Mouse (Mus musculus): Measurements from ENCODE around the gene Bcas3.

Bcas3 gene

GRCm38 (mm10) chr11:85352539-85353380 lies at the start of gene Bcas3:
Gene Bcas3 (plus strand): TSS chr11:85353167.
- DNase-seq (ENCODE audit: extremely low spot score, low read depth, low spot score): peak; percentile 93

GRCm38 (mm10) chr11:85306577-85307260 lies 46.2 kb upstream of the Bcas3 start:
- no peak for DNase-seq (ENCODE audit: extremely low spot score, low read depth, low spot score)

DNA sequence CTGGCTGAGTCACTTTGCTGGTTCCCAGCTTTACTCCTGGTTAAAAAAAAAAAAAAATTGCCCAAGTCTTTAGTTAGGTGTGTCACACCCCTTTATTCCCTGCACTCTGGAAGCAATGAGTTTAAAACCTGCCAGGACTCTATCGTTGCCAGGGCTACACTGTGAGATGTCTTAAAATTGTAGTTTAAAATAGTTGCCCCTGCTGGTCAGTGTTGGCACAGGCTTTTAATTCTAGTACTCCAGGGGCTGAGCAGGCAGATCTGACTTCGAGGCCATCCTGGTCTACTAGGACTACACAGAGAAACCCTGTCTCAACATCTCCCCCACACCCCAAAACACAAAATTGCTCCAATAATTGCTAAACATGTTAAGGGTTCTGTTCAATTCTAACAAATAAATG lies 44.2 kb upstream of the Bcas3 start:
- no peak for DNase-seq (ENCODE audit: extremely low spot score, low read depth, low spot score)

- no peak for DNase-seq (ENCODE audit: extremely low spot score, low read depth, low spot score)
Measured at GRCm38 (mm10) chr11:85310407-85310712, 42.6 kb upstream of the Bcas3 start.

DNA sequence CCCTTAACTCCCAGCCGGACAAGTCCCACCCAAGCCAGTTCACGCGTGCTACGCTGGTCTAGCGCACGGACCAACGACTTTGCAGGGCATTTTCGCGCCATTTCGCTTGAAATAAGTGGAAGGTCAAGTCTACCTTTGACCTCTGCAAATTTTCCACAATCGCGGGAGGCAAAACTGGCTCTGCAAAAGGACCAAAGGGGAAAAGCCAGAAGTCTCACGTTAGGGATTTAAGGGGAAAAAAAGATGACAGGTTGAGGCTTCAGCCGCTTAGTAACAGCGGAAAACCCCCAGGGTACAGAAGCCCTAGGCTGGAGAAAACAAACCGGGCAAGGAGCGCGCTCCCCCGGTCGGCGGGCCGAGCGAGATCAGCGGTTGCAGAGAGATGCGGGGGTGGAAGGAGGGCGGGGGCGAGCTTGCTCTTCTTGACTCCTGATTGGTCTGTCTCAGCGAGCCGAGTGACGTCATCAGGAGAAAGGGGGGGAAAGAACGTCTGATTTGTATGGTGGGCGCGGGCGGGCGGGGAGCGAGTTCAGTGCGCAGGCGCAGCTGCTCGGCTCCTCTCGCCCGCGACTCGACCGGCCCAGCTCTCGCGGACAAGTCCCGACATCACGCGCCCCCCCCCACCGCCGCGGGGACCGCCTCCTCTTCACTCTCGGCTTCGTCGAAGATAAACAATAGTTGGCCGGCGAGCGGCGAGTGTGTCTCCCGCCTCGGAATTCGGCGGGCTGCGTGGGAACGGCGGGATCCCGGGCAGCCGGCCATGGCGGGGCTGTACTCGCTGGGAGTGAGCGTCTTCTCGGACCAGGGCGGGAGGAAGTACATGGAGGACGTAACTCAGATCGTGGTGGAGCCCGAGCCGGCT lies 42.0 kb upstream of the Bcas3 start, which contains the start of gene Ppm1d:
Gene Ppm1d, plus strand, starts transcription at position 532 of the 862 bp plus-strand sequence.
- DNase-seq (ENCODE audit: extremely low spot score, low read depth, low spot score): peak; percentile 99

- DNase-seq (ENCODE audit: extremely low spot score, low read depth, low spot score): no peak
Measured at GRCm38 (mm10) chr11:85311645-85312490, 41.1 kb upstream of the Bcas3 start.

DNA sequence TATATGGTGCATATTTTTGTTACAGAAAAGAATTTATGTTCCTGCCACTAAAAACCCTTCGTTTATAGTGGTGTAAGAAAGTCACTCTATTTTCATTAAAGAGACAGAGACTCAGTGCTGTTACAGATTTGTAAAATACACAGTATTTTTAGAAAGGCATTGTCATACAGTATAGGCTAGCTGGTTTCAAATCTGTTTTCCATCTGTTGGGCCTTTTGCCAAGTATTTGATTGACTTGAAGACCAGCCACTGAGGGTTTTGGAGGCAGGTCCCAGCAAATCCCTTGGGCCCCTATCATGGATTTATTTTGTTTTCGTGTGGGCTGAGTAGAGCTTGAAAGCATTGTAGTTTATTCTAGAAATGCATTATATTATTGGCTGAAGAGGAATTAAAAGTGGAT lies 40.1 kb upstream of the Bcas3 start:
- DNase-seq (ENCODE audit: extremely low spot score, low read depth, low spot score): no peak

- DNase-seq (ENCODE audit: extremely low spot score, low read depth, low spot score): no peak
Measured at GRCm38 (mm10) chr11:85313361-85313760, 39.6 kb upstream of the Bcas3 start.

- DNase-seq (ENCODE audit: extremely low spot score, low read depth, low spot score): no peak
Measured at GRCm38 (mm10) chr11:85323567-85324330, 29.2 kb upstream of the Bcas3 start.

- DNase-seq (ENCODE audit: extremely low spot score, low read depth, low spot score): no peak
Measured at GRCm38 (mm10) chr11:85328717-85329116, 24.2 kb upstream of the Bcas3 start.

DNA sequence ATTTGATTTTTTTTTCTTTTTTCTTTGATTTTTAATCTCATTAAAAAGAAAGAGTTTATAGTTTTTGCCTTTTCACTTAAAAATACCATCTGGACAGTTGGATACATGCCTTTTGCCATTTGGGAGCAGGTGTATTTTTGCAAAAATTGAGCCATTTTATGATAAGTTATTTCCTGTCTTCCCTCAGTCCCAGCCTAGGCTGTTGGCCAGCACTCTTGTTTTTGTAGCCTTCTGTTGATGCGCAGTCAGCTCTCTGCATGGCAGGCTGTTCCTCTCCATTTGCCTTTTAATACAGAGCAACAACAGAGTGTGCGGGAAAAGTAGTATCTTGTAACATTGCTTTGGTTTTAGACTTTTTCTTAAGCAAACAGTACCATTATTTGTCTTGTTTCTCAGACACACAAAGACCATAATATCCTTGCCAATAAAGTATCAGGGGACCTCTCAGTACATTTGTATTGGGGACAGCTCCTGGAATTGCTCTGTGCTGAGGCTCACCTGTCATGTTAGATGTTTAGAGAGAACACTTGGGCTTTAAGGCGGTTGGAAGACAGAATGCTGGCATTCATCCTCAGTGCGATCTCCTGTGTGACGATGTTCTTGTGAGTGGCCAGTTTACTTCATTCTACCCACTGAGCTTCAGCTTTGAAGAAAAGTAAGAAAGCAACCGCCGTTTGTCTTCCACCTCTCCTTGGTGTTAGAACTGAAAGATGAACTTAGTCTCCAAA lies 23.6 kb upstream of the Bcas3 start:
- no peak for DNase-seq (ENCODE audit: extremely low spot score, low read depth, low spot score)

- no peak for DNase-seq (ENCODE audit: extremely low spot score, low read depth, low spot score)
Measured at GRCm38 (mm10) chr11:85334778-85335177, 18.2 kb upstream of the Bcas3 start.

DNA sequence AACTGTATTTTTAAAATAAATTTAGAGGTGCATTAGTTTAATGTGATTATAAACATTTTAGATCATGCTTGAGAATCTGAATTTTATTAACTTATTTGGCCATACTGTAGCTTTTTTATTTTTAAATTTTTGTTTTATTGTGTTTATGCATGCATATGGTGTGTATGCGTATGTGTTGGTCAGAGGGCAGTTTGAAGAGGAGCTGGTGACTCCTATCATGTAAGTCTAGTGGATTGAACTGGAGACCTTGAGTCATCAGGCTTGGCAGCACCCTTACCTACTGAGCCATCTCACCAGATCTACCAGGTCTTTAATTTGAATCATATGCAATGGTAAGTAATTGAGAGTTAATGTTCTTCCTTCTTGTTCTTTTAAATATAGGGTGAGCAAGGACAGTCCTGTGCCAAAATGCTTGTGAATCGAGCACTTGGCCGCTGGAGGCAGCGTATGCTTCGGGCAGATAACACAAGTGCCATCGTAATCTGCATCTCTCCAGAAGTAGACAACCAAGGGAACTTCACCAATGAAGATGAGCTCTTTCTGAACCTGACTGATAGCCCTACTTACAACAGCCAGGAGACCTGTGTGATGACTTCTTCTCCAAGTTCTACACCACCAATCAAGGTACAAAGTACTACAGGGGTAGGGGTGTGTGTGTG lies 13.7 kb upstream of the Bcas3 start:
- DNase-seq (ENCODE audit: extremely low spot score, low read depth, low spot score): no peak

DNA sequence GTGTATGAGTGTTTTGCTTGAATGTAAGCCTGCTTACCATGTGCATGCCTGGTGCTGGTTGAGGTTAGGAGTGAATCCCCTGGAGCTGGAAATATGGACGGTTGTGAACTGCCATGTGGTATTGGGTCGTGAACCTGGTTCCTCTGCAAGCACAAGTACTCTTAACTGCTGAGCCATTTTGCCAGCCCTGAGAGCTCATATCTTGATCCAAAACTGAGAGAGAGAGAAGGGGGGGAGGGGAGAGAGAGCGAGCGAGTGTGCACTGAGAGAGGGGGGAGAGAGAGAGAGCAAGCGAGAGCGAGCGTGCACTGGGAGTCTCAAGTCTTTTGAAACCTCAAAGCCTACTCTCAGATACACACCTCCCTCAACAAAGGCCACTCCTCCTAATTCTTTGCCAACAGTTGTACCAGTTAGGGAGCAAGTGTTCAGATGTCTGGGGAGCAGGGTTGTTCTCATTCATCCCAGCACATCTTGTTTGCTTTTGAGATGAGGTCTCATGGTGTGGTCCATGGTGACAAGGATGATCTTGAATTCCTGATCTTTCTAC lies 12.8 kb upstream of the Bcas3 start:
- no peak for DNase-seq (ENCODE audit: extremely low spot score, low read depth, low spot score)

DNA sequence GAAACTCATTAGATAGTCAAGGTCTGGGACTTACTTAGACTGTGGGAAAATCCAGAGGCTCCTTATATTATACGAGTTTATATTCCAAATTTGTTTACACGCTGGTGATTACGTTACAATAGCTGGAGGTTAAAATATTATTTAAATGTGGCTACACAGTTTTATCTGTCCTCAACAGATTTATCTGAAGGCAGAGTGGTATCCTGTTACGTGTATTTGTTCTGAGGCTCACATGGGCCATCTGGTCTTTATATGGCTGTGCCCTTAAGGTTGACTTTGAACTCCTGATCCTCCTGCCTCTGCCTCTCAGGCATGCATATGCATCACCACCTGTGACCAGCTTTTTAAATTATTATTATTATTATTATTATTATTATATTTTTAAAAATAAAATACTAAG lies 852 bp downstream of the Bcas3 start:
- no peak for DNase-seq (ENCODE audit: extremely low spot score, low read depth, low spot score)

DNA sequence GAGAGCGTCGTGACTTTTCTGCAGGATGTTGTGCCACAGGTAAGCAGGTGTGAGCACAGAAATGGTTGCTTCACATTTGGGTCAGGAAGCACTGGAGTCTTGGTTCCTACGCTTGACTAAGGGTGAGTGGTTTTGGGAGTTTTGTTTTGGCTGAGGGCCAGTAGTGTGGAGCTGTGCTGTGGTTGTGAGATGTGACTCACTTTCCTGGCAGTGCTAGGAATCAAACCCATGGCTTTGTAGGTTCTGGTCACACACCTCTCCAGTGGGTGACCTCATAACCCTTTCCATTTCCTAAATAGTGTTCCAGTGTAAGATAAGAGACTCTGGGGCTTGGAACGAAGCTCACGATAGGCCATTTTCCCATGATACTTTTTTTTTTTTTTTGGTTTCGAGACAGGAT lies 6.7 kb downstream of the Bcas3 start:
- no peak for DNase-seq (ENCODE audit: extremely low spot score, low read depth, low spot score)

DNA sequence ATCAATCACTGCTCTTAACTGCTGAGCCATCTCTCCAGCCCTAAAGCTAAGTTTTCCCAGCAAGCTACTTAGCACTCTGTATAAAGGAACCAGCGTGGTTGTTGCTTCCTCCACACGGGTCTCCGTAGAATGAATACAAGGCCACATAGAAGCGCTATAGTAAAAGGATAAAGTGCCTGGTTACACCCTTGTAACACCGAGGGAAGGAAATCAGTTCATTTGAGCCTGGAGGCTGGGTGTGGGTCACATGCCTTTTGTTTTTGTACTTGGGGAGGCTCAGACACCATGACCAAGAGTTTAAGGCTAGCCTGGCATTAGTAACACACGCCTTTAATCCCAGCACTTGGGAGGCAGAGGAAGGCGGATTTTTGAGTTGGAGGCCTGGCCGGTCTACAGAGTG lies 8.7 kb downstream of the Bcas3 start:
- no peak for DNase-seq (ENCODE audit: extremely low spot score, low read depth, low spot score)

GRCm38 (mm10) chr11:85366168-85366567 lies 13.2 kb downstream of the Bcas3 start:
- no peak for DNase-seq (ENCODE audit: extremely low spot score, low read depth, low spot score)

Data from hindlimb bud, embryonic 11.5 days (tissue).